Comparison of ENCODE assay signal across 18 mouse cellular contexts in genomic region chr11:32976572-32976971, GRCm38 (mm10).
DNase-seq lines count a peak whose midpoint lies in the region; TF ChIP-seq lines count a peak whose summit lies in the region.
"Had no signal": no experiment of that assay in that cellular context is flagged by ENCODE, and none has a peak within 500 bp of the region (broad histone marks: within the 10 kb centered on the region; RNA-seq: fewer than 3 reads in every experiment).

No protein-coding gene starts in this region.

- DNase-seq in cerebellum, postnatal 10 days, result peak; percentile 64 to 78
- no peak for DNase-seq in cerebellum, adult 2 months
- DNase-seq in left cerebral cortex, postnatal 4 days, result peak; percentile 71
- DNase-seq in left cerebral cortex, adult 8-10 months (ENCODE audit: low spot score in 2 of 2), result no peak
- peak; percentile 49 for DNase-seq in retina, postnatal 1 day
- DNase-seq in gastrocnemius, adult 2 months, result no peak
- DNase-seq: adrenal gland, postnatal 25 days; B cell, adult 2 months; cerebellum, adult 11-12 months; cerebellum, adult 9-10 months; cerebellum, postnatal 25 days; forebrain, postnatal 0 days; gastrocnemius, postnatal 25 days; heart, adult 2 months had no signal

- no peak for TF ChIP-seq CTCF in cerebellum, adult 2 months (IDR thresholded peaks at IDR 0.05; ENCODE audit: borderline replicate concordance, insufficient read depth, low read depth, low read length)
- no peak for TF ChIP-seq CTCF in gastrocnemius, adult 2 months (IDR thresholded peaks at IDR 0.05)

- H3K4me3 ChIP-seq in cerebellum, adult 2 months (replicated peaks; ENCODE audit: insufficient read depth, low read depth, low read length), result no peak overlapping the region
- H3K4me3 ChIP-seq in gastrocnemius, adult 2 months, result no peak overlapping the region
- H3K4me3 ChIP-seq: embryonic facial prominence, embryonic 12.5 days; embryonic facial prominence, embryonic 15.5 days; heart, adult 2 months; hindbrain, embryonic 13.5 days had no signal

- intact Hi-C loops in left cerebral cortex, postnatal 4 days (cut with DNase I), result no loop called here
- intact Hi-C loops in gastrocnemius, adult 2 months (cut with DNase I), result no loop called here

- 49% methylated on average over 2 of the region's 2 CpGs for WGBS in cerebellum, adult 2 months

- no peaks in the 10 kb centered on the region for H3K4me1 ChIP-seq in cerebellum, adult 2 months (ENCODE audit: control insufficient read depth, insufficient read depth, low read length)
- H3K4me1 ChIP-seq: embryonic facial prominence, embryonic 15.5 days; hindbrain, embryonic 13.5 days had no signal

- no peaks in the 10 kb centered on the region for H3K27me3 ChIP-seq in cerebellum, adult 2 months (ENCODE audit: control insufficient read depth, insufficient read depth, low read length)
- H3K27me3 ChIP-seq: embryonic facial prominence, embryonic 15.5 days; hindbrain, embryonic 13.5 days; Patski had no signal

- H3K27ac ChIP-seq in cerebellum, adult 2 months (ENCODE audit: insufficient read depth, low read length), result no peak overlapping the region
- no peak overlapping the region for H3K27ac ChIP-seq in gastrocnemius, adult 2 months
- H3K27ac ChIP-seq: embryonic facial prominence, embryonic 12.5 days; embryonic facial prominence, embryonic 15.5 days; heart, adult 2 months; hindbrain, embryonic 13.5 days had no signal

- no peak for TF ChIP-seq POLR2A in cerebellum, adult 2 months (IDR thresholded peaks at IDR 0.05; ENCODE audit: borderline replicate concordance, insufficient read depth, low read length)

Comparison
In these comparisons a context has a peak if more than half of its experiments do, and no peak if none do; other contexts are left out.
1. DNase-seq: peak in cerebellum, postnatal 10 days (2 of 2), left cerebral cortex, postnatal 4 days (single experiment) and retina, postnatal 1 day (single experiment); none in cerebellum, adult 2 months (0 of 2), left cerebral cortex, adult 8-10 months (0 of 2) and gastrocnemius, adult 2 months (single experiment).